Mouse (Mus musculus): Measurements from ENCODE around the gene Creb3l2. TPM values are rescaled to one million over a fixed set of nuclear protein-coding genes. Genes with fewer than 3 reads are reported as not detected.
A peak's percentile ranks its signal among the peaks of the same experiment; 100 is the strongest.
"Not testable (repeated sequence)": the region's sequence is repeated elsewhere in the genome, so short reads cannot be mapped to it uniquely, and the experiment has no call there.

Creb3l2 gene
- polyA plus RNA-seq, 1 experiment from 2014 or later: 5.7 TPM

DNA sequence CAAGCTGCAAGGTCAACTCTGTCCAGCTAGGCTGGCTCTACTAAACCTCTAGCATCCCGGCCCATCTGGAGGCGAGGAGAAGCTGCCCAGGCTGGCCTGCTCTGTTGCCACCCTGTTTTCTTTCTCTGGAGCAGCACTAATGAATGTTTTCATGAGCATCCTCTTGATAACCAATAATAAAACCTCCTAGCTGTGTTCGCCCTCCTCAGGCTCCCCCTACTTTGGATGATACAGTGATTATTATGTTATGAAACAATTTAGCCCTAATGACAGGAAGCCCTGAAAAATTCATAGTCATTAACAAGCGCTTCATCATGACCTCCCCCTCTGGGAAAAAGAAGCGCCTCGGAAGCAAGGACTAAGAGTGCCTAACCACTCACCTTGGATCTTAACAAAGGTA lies 59.2 kb downstream of the Creb3l2 start:
- no peak overlapping the region for H3K4me2 ChIP-seq
- no peaks in the 10 kb centered on the region for H3K4me1 ChIP-seq
- 88% methylated on average over 6 of the region's 6 CpGs for WGBS
- H3K9ac ChIP-seq: no peak overlapping the region
- no peaks in the 10 kb centered on the region for H3K9me3 ChIP-seq
- no peaks in the 10 kb centered on the region for H3K27me3 ChIP-seq
- H3K4me3 ChIP-seq (replicated peaks): no peak overlapping the region
- no peaks in the 10 kb centered on the region for H3K36me3 ChIP-seq (replicated peaks)
- no peak overlapping the region for H3K27ac ChIP-seq
- no peak for ATAC-seq (ENCODE audit: low FRiP score)

DNA sequence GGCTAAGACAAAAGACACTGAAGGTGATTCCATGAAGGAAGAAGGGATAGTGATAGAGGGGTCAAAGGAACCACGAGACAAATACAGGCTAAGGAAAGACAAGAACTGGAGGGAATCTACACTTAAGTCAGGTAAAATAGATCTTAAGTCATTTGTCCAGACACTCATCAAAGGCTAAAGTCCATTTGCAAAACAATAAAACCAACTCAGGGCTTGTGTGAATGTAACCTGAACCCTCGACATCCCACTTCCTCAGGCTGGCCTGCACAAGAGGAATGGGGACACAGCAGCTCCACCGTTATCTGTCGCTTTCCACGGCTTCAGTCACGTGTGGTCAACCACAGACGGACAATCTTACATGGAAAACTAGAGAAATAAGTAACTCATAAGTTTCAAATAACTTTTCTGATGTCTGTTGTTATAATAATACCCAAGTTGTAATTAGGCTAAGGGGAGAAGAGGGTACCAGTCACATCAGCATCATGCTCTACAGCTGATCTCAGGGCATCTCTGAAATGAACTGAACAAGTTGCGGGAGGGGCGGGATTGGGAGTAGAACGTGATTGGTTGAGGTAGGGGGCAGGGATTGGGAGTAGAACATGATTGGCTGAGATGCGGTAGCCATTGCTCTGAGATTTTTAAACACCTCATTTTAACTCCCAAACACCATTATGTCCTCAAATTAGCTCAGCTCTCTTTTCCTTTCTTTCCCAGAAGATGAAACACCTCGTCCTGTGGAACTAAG lies 63.9 kb downstream of the Creb3l2 start:
- Histone ChIP-seq H3K4me1 (0 out of 2 replicates have a peak, but pooled peaks cover 2% of the 10 kb centered on the region), H3K27ac (no peak overlapping the region), H3K4me3 (replicated peaks) (no peak overlapping the region), H3K36me3 (replicated peaks) (no peaks in the 10 kb centered on the region), H3K9me3 (no peaks in the 10 kb centered on the region), H3K27me3 (no peaks in the 10 kb centered on the region), H3K9ac (no peak overlapping the region), H3K4me2 (no peak overlapping the region)
- ATAC-seq (ENCODE audit: low FRiP score): no peak
- 88% methylated on average over 12 of the region's 12 CpGs for WGBS

DNA sequence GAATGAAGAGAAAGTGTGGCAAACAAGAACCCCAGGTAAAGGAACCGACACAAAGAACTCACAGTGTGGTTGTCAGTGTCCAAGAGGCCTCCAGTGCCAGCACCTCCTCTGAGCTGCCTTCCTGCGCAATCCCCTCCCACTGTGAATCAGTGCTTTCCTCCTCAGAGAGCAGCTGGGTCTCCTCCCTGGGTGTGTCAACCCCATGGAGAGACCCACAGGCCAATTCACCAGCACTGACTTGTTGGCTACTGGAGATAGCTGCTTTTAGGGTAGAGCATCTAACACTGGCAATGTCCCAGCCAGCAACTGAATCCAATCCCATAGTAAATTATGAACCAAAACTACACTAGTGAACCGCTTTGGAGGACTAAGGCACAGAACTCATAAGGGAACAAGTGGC lies 64.6 kb downstream of the Creb3l2 start:
- H3K4me1 ChIP-seq; H3K9me3 ChIP-seq; H3K27me3 ChIP-seq; H3K27ac ChIP-seq; H3K4me2 ChIP-seq; ATAC-seq (ENCODE audit: low FRiP score); H3K9ac ChIP-seq; H3K36me3 ChIP-seq (replicated peaks); H3K4me3 ChIP-seq (replicated peaks): not testable (repeated sequence)
- WGBS: 84% methylated on average over 3 of the region's 3 CpGs

DNA sequence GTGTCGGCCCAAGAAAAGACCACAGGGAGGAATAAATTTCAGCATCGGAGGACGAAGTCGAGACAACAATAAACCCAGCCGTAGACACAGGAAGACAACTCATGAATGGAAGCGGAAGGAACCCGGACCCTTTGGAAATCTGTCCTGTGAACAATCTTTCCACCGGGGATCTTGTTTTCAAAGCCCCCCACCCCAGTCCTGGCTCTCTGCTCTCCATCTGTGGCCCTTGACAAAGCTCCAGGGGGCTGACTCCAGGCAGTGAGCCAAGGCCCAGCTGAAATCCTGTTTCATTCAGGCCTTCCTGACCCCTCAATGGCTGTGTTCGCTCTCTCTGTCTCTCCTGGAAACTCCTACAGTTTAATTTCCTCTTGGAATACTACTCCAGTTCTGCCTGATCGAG lies 66.5 kb downstream of the Creb3l2 start:
- Histone ChIP-seq H3K36me3 (replicated peaks) (no peaks in the 10 kb centered on the region), H3K9ac (no peak overlapping the region), H3K27me3 (no peaks in the 10 kb centered on the region), H3K4me1 (0 out of 2 replicates have a peak, but pooled peaks cover 2% of the 10 kb centered on the region), H3K9me3 (no peaks in the 10 kb centered on the region), H3K4me3 (replicated peaks) (no peak overlapping the region), H3K4me2 (no peak overlapping the region), H3K27ac (no peak overlapping the region)
- ATAC-seq (ENCODE audit: low FRiP score): no peak
- WGBS: 66% methylated on average over 10 of the region's 10 CpGs

DNA sequence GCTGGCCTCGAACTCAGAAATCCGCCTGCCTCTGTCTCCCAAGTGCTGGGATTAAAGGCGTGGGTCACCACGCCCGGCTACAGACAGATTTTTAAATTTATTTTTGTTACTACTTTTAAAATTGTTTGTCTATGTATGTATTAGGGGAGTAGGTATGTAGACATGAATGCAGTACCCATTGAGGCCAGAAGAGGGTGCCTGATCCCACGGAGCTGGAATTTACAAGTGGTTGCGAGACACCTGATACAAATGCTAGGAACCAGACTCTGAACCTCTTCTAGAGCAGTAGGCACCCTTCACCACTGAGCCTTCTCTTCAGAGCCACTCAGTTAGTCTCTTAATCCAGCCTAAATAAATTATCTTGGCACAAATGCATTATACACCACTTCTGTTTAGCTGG lies 70.6 kb downstream of the Creb3l2 start:
- ATAC-seq (ENCODE audit: low FRiP score): no peak
- 0 out of 2 replicates have a peak, but pooled peaks cover 2% of the 10 kb centered on the region for H3K4me1 ChIP-seq
- no peak overlapping the region for H3K4me3 ChIP-seq (replicated peaks)
- no peaks in the 10 kb centered on the region for H3K9me3 ChIP-seq
- no peak overlapping the region for H3K9ac ChIP-seq
- no peaks in the 10 kb centered on the region for H3K36me3 ChIP-seq (replicated peaks)
- WGBS: 68% methylated on average over 7 of the region's 7 CpGs
- no peaks in the 10 kb centered on the region for H3K27me3 ChIP-seq
- H3K27ac ChIP-seq: no peak overlapping the region
- H3K4me2 ChIP-seq: no peak overlapping the region

DNA sequence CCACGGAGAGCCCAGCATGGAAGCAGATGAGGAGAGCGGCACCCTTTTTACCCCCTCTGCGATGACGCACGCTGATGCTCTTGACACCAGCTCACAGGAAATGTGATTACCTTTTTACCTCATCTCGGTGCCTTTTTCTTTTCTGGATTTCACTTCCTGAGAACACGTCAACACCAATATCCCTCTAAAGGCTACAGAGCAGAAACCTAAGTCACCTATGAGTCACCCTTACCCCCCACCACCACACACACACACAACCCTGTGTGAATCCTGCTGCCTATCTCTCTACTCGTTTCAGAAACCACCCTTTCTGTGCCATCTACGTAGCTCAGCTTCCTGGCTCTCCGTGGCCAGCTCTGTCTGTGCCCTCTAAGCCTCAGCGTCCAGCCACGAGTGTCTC lies 71.4 kb downstream of the Creb3l2 start:
- WGBS: 86% methylated on average over 12 of the region's 12 CpGs
- no peak overlapping the region for H3K4me3 ChIP-seq (replicated peaks)
- H3K9ac ChIP-seq: no peak overlapping the region
- no peak overlapping the region for H3K27ac ChIP-seq
- no peak overlapping the region for H3K4me2 ChIP-seq
- H3K4me1 ChIP-seq: 0 out of 2 replicates have a peak, but pooled peaks cover 3% of the 10 kb centered on the region
- H3K36me3 ChIP-seq (replicated peaks): no peaks in the 10 kb centered on the region
- H3K27me3 ChIP-seq: no peaks in the 10 kb centered on the region
- ATAC-seq (ENCODE audit: low FRiP score): no peak
- no peaks in the 10 kb centered on the region for H3K9me3 ChIP-seq

DNA sequence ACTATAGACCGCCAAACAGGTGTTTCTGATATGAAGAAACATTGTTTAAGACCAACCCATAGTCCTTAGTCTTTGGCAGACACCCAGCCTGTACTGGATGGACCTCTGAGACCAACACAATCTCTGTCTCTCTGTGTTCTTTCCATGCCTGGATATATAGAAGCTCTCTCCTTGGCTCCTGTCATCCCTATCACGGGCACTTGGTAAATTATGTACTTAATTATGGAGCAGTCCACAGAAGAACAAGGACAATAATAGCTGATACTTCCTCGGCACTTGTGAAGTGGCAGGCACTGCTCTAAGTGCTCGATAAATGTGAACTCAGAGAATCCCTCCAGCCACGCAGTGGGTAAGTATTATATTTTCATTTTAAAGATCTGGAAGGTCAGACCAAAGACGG lies 72.2 kb downstream of the Creb3l2 start:
- H3K27ac ChIP-seq: no peak overlapping the region
- H3K36me3 ChIP-seq (replicated peaks): no peaks in the 10 kb centered on the region
- H3K4me1 ChIP-seq: peaks cover 6% of the 10 kb centered on the region; the same call in 1 of the 2 replicates
- no peak overlapping the region for H3K4me2 ChIP-seq
- H3K4me3 ChIP-seq (replicated peaks): no peak overlapping the region
- H3K9me3 ChIP-seq: no peaks in the 10 kb centered on the region
- H3K9ac ChIP-seq: no peak overlapping the region
- ATAC-seq (ENCODE audit: low FRiP score): no peak
- 82% methylated on average over 6 of the region's 6 CpGs for WGBS
- H3K27me3 ChIP-seq: no peaks in the 10 kb centered on the region

DNA sequence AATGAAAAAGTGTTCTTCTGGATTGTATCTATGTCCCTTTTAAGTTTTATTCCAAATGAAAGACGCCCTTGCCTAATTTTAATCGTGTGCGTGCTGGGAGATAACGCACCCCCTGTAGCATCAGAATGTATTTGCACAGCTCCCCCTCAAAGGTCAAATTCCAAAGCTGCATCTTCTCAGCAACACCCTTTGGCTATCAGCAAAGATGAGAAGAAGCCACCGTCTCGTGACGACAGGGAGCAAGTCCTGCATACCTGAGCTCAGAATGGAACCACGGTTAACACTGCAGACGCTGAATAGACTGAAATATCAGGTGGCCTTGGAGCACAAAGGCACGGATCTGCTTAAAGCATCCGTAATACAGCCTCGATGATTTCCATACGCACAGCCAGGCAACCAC lies 73.7 kb downstream of the Creb3l2 start:
- no peaks in the 10 kb centered on the region for H3K9me3 ChIP-seq
- WGBS: 90% methylated on average over 13 of the region's 13 CpGs
- H3K27ac ChIP-seq: no peak overlapping the region
- H3K4me1 ChIP-seq: peaks cover 6% of the 10 kb centered on the region; the same call in 1 of the 2 replicates
- H3K27me3 ChIP-seq: no peaks in the 10 kb centered on the region
- no peak overlapping the region for H3K9ac ChIP-seq
- H3K4me3 ChIP-seq (replicated peaks): no peak overlapping the region
- no peak overlapping the region for H3K4me2 ChIP-seq
- no peak for ATAC-seq (ENCODE audit: low FRiP score)
- no peaks in the 10 kb centered on the region for H3K36me3 ChIP-seq (replicated peaks)

DNA sequence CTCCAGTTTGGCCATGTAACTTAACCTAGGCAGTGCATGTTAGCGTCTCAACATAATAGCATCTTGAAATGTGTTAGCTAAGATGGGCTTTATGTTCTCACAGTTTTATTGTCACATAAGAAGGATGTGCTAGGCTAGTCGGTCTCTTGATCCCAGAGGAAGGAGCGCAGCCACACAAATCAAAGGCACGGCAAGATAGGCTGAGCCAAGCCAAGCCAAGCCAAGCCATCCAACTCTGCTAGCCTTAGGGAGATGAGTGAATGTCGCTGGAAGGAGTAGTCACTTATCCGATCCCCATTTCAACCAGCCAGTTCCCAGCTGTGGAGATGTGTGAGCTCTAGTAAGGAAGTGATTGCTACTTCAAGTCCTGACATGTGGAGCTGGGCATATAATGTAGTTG lies 75.0 kb downstream of the Creb3l2 start:
- Histone ChIP-seq H3K4me2 (no peak overlapping the region), H3K4me1 (peaks cover 6% of the 10 kb centered on the region; the same call in 1 of the 2 replicates), H3K9me3 (no peaks in the 10 kb centered on the region), H3K36me3 (replicated peaks) (no peaks in the 10 kb centered on the region), H3K27me3 (no peaks in the 10 kb centered on the region), H3K9ac (no peak overlapping the region), H3K4me3 (replicated peaks) (no peak overlapping the region), H3K27ac (no peak overlapping the region)
- no peak for ATAC-seq (ENCODE audit: low FRiP score)
- 96% methylated on average over 6 of the region's 6 CpGs for WGBS

DNA sequence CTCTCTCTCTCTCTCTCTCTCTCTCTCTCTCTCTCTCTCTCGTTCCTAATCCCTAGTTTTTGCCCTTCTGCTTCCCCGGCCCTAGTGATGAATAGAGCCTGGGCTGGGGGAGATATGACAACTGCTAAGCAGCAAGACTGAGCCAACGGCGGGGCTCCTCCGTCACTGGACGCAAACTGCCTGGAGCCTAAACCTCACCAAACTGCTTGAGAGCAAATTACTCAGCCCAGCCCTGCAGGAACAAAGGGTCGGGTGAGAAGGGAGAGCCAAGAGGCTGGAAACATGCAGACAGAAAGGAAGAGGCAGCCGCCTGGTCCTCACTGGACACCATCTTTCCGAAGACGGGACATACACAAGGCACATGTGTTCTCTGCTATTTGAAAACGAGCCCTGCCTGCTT lies 76.8 kb downstream of the Creb3l2 start:
- H3K27ac ChIP-seq: no peak overlapping the region
- no peaks in the 10 kb centered on the region for H3K27me3 ChIP-seq
- no peak for ATAC-seq (ENCODE audit: low FRiP score)
- 60% methylated on average over 11 of the region's 11 CpGs for whole genome bisulfite sequencing
- H3K4me1 ChIP-seq: peaks cover 23% of the 10 kb centered on the region
- H3K9me3 ChIP-seq: no peaks in the 10 kb centered on the region
- no peak overlapping the region for H3K9ac ChIP-seq
- no peak overlapping the region for H3K4me3 ChIP-seq (replicated peaks)
- no peak overlapping the region for H3K4me2 ChIP-seq
- no peaks in the 10 kb centered on the region for H3K36me3 ChIP-seq (replicated peaks)

DNA sequence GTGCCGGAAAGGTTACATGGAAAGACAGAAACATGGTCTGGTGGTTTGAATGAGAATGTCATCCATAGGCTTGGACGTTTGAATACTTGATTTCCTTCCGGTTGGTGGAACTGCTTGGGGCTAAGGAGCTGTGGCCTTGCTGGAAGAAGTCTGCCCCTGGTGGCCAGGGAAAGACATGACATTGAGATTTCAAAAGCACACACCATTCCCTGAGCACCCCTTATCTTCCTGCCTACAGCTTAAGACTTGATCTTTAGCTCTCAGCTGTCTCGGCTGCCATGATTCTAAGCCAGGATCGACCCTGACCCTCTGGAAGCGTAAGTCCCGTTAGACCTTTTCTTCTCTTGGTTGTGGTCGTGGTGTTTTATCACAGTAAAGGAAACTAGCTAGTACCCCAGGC lies 77.6 kb downstream of the Creb3l2 start:
- Histone ChIP-seq H3K36me3 (replicated peaks) (no peaks in the 10 kb centered on the region), H3K27ac (no peak overlapping the region), H3K9ac (no peak overlapping the region), H3K27me3 (no peaks in the 10 kb centered on the region), H3K4me1 (peaks cover 28% of the 10 kb centered on the region), H3K9me3 (no peaks in the 10 kb centered on the region), H3K4me2 (no peak overlapping the region), H3K4me3 (replicated peaks) (no peak overlapping the region)
- WGBS: 94% methylated on average over 8 of the region's 8 CpGs
- no peak for ATAC-seq (ENCODE audit: low FRiP score)

DNA sequence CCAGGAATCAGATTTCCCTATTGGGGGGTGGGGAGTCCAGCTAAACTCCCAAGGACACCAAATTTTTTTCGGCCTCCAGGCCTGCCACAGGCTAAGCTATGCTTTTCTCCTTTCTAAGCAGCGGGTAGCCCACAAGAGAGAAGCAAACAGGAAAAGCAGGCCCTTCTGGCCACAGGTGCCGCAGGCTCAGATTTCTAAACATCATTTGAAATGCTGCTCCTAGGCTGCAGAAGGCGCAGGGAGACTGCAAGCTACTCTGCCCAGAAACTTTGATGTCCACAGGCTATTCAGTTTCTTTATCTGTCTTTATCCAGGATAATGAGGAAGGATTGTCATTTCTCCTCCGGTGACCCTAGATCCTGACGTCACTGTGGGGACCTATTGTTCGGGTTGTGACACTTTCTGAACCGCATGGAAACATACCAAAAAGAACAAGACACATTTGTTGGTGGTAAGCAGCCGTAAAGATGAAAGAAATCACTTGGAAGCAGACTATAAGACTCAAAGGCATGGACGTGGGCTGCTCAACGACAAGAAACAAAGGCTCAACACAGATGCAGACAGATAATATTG lies 81.0 kb downstream of the Creb3l2 start:
- ATAC-seq (ENCODE audit: low FRiP score): 0 out of 2 replicates have a peak, but pooled peaks have one; percentile 23
- 13% methylated on average over 11 of the region's 11 CpGs for WGBS
- no peaks in the 10 kb centered on the region for H3K9me3 ChIP-seq
- H3K4me2 ChIP-seq: no peak overlapping the region
- H3K4me1 ChIP-seq: peaks cover 39% of the 10 kb centered on the region
- H3K9ac ChIP-seq: no peak overlapping the region
- no peaks in the 10 kb centered on the region for H3K27me3 ChIP-seq
- H3K27ac ChIP-seq: peak overlapping the region; percentile 31; the same call in 1 of the 2 replicates
- no peak overlapping the region for H3K4me3 ChIP-seq (replicated peaks)
- H3K36me3 ChIP-seq (replicated peaks): no peaks in the 10 kb centered on the region

Data from forebrain, embryonic 12.5 days (tissue).